19 mouse cellular contexts compared by ENCODE assay signal in genomic region chr2:45630081-45630480, GRCm38 (mm10).
DNase-seq lines count a peak whose midpoint lies in the region; ATAC-seq lines count a peak whose summit lies in the region.
"Had no signal": no experiment of that assay in that cellular context is flagged by ENCODE, and none has a peak within 500 bp of the region (broad histone marks: within the 10 kb centered on the region; RNA-seq: fewer than 3 reads in every experiment).

No protein-coding gene starts in this region.

- H3K9ac ChIP-seq in kidney, embryonic 14.5 days (ENCODE audit: low read depth, low read length) = no peak overlapping the region
- H3K9ac ChIP-seq in kidney, embryonic 16.5 days (replicated peaks; ENCODE audit: low read length) = no peak overlapping the region
- no peak overlapping the region for H3K9ac ChIP-seq in limb, embryonic 13.5 days
- H3K9ac ChIP-seq: forebrain, embryonic 13.5 days; forebrain, postnatal 0 days; heart, embryonic 13.5 days; hindbrain, embryonic 15.5 days had no signal

- DNase-seq in embryo, embryonic 11 days = peak; percentile 27
- no peak for DNase-seq in embryo, embryonic 9.5 days (ENCODE audit: extremely low spot score)
- peak; percentile 35 for DNase-seq in hindlimb bud, embryonic 11.5 days (ENCODE audit: extremely low spot score, low read depth, low spot score)
- DNase-seq in cerebellum, adult 8-10 months = no peak
- DNase-seq: adrenal gland, postnatal 25 days; cerebellum, adult 18-20 months; cerebellum, postnatal 14 days; forebrain, postnatal 0 days; gastrocnemius, adult 2 months; gastrocnemius, postnatal 25 days; heart, postnatal 4 days; kidney, adult 11 months had no signal

- H3K4me2 ChIP-seq in kidney, embryonic 14.5 days (replicated peaks; ENCODE audit: low read depth, low read length) = no peak overlapping the region
- H3K4me2 ChIP-seq in kidney, embryonic 16.5 days (replicated peaks; ENCODE audit: low read depth, low read length) = no peak overlapping the region
- H3K4me2 ChIP-seq in limb, embryonic 13.5 days (replicated peaks) = no peak overlapping the region
- H3K4me2 ChIP-seq: forebrain, embryonic 13.5 days; heart, embryonic 13.5 days; hindbrain, embryonic 15.5 days had no signal

- H3K27ac ChIP-seq in kidney, embryonic 14.5 days (ENCODE audit: low read depth, low read length) = no peak overlapping the region
- no peak overlapping the region for H3K27ac ChIP-seq in kidney, embryonic 16.5 days (ENCODE audit: low read length)
- H3K27ac ChIP-seq in limb, embryonic 13.5 days = no peak overlapping the region
- H3K27ac ChIP-seq: forebrain, embryonic 13.5 days; gastrocnemius, adult 2 months; heart, embryonic 13.5 days; hindbrain, embryonic 15.5 days had no signal

- no peaks in the 10 kb centered on the region for H3K27me3 ChIP-seq in kidney, embryonic 14.5 days (ENCODE audit: control insufficient read depth, insufficient read depth, low read length)
- no peaks in the 10 kb centered on the region for H3K27me3 ChIP-seq in kidney, embryonic 16.5 days (ENCODE audit: insufficient read depth, low read length)
- no peaks in the 10 kb centered on the region for H3K27me3 ChIP-seq in limb, embryonic 13.5 days
- H3K27me3 ChIP-seq: forebrain, embryonic 13.5 days; heart, embryonic 13.5 days; hindbrain, embryonic 15.5 days had no signal

- no peaks in the 10 kb centered on the region for H3K9me3 ChIP-seq in kidney, embryonic 14.5 days (ENCODE audit: control insufficient read depth, low read length)
- no peaks in the 10 kb centered on the region for H3K9me3 ChIP-seq in kidney, embryonic 16.5 days (ENCODE audit: low read length)
- H3K9me3 ChIP-seq in limb, embryonic 13.5 days = no peaks in the 10 kb centered on the region
- H3K9me3 ChIP-seq: forebrain, embryonic 13.5 days; heart, embryonic 13.5 days; hindbrain, embryonic 15.5 days had no signal

- no peaks in the 10 kb centered on the region for H3K4me1 ChIP-seq in kidney, embryonic 14.5 days (ENCODE audit: control insufficient read depth, insufficient read depth, low read length)
- no peaks in the 10 kb centered on the region for H3K4me1 ChIP-seq in kidney, embryonic 16.5 days (ENCODE audit: insufficient read depth, low read length)
- peaks cover 12% of the 10 kb centered on the region for H3K4me1 ChIP-seq in limb, embryonic 13.5 days
- H3K4me1 ChIP-seq: heart, embryonic 13.5 days; hindbrain, embryonic 15.5 days had no signal

- peak; percentile 35; the same call in 1 of the 2 replicates for ATAC-seq in kidney, embryonic 14.5 days (ENCODE audit: low FRiP score, low TSS enrichment)
- no peak for ATAC-seq in kidney, embryonic 16.5 days (ENCODE audit: low FRiP score, low TSS enrichment)
- peak; percentile 78 for ATAC-seq in limb, embryonic 13.5 days (ENCODE audit: low FRiP score, low read depth)
- no peak for ATAC-seq in megakaryocyte-erythroid progenitor cell, adult 5-6 weeks (replicated peaks; ENCODE audit: low FRiP score, low TSS enrichment, poor library complexity, severe bottlenecking)
- ATAC-seq: forebrain, embryonic 13.5 days; forebrain, postnatal 0 days had no signal

- 45% methylated on average over 7 of the region's 7 CpGs for WGBS in kidney, embryonic 14.5 days
- WGBS in kidney, embryonic 16.5 days = 57% methylated on average over 7 of the region's 7 CpGs
- 15% methylated on average over 7 of the region's 7 CpGs for WGBS in limb, embryonic 13.5 days

- no peak overlapping the region for H3K4me3 ChIP-seq in kidney, embryonic 14.5 days (ENCODE audit: low read length)
- H3K4me3 ChIP-seq in kidney, embryonic 16.5 days (ENCODE audit: low read length) = no peak overlapping the region
- no peak overlapping the region for H3K4me3 ChIP-seq in limb, embryonic 13.5 days
- H3K4me3 ChIP-seq: forebrain, embryonic 13.5 days; gastrocnemius, adult 2 months; heart, embryonic 13.5 days; hindbrain, embryonic 15.5 days had no signal

- H3K36me3 ChIP-seq in kidney, embryonic 14.5 days (ENCODE audit: control insufficient read depth, insufficient read depth, low read length) = no peaks in the 10 kb centered on the region
- no peaks in the 10 kb centered on the region for H3K36me3 ChIP-seq in kidney, embryonic 16.5 days (ENCODE audit: insufficient read depth, low read length)
- no peaks in the 10 kb centered on the region for H3K36me3 ChIP-seq in limb, embryonic 13.5 days
- H3K36me3 ChIP-seq: heart, embryonic 13.5 days; hindbrain, embryonic 15.5 days had no signal

Comparison
In these comparisons a context has a peak if more than half of its experiments do, and no peak if none do; other contexts are left out.
1. DNase-seq: peak in embryo, embryonic 11 days (single experiment) and hindlimb bud, embryonic 11.5 days (single experiment); none in embryo, embryonic 9.5 days (single experiment) and cerebellum, adult 8-10 months (single experiment).
2. ATAC-seq: peak in kidney, embryonic 14.5 days (single experiment) and limb, embryonic 13.5 days (single experiment); none in kidney, embryonic 16.5 days (single experiment) and megakaryocyte-erythroid progenitor cell, adult 5-6 weeks (single experiment).